Mouse (Mus musculus) heart, embryonic 14.5 days (tissue): ENCODE measurements around the gene Mpig6b. TPM values are rescaled to one million over a fixed set of nuclear protein-coding genes. Genes with fewer than 3 reads are reported as not detected.

Experiments used
- ATAC-seq: fragments of 200-750 bp; cut with Nextera tagmentation; 2 replicates; pipeline ENCODE4 v1.8.0; 2017; ENCODE audit warnings: low read depth, moderate TSS enrichment; ENCODE audit not compliant: insufficient number of reproducible peaks, insufficient read depth, low FRiP score
- H3K27ac ChIP-seq, 2 experiments: fragments of 200-500 bp in 1 of 2; fragments of 300-500 bp in 1 of 2; sonication (generic) in 1 of 2; replicated peaks in 1 of 2; 2 replicates each; pipeline ENCODE4 v1.5.1; 2012 to 2014; ENCODE audit warnings: low read depth in 2 of 2, low read length in 2 of 2, control low read depth in 1 of 2, mild to moderate bottlenecking in 1 of 2, mixed read lengths in 1 of 2; ENCODE audit not compliant: control insufficient read depth in 1 of 2, insufficient read depth in 1 of 2
- H3K27me3 ChIP-seq: fragments of 300-500 bp; sonication (generic); 2 replicates; pipeline ENCODE4 v1.6.1; 2014; ENCODE audit warnings: mild to moderate bottlenecking, low read length, control low read depth; ENCODE audit not compliant: control insufficient read depth, insufficient read depth
- H3K36me3 ChIP-seq: fragments of 300-500 bp; sonication (generic); 2 replicates; pipeline ENCODE4 v1.6.1; 2014; ENCODE audit warnings: mild to moderate bottlenecking, control low read depth, low read length, mixed read lengths; ENCODE audit not compliant: control insufficient read depth, insufficient read depth
- H3K4me1 ChIP-seq, 2 experiments: fragments of 200-500 bp in 1 of 2; fragments of 300-500 bp in 1 of 2; sonication (generic) in 1 of 2; 2 replicates each; pipeline ENCODE4 v1.6.1; 2012 to 2014; ENCODE audit warnings: low read length in 2 of 2, control low read depth in 1 of 2, mixed read lengths in 1 of 2; ENCODE audit not compliant: control insufficient read depth in 2 of 2, insufficient read depth in 2 of 2
- H3K4me2 ChIP-seq: fragments of 300-500 bp; sonication (generic); 2 replicates; pipeline ENCODE4 v1.6.1; 2014; ENCODE audit warnings: mild to moderate bottlenecking, low read length
- H3K4me3 ChIP-seq, 2 experiments: fragments of 200-500 bp in 1 of 2; fragments of 300-500 bp in 1 of 2; sonication (generic) in 1 of 2; 2 replicates each; pipeline ENCODE4 v1.5.1; 2012 to 2014; ENCODE audit warnings: low read length in 2 of 2, mild to moderate bottlenecking in 2 of 2, control low read depth in 1 of 2, low read depth in 1 of 2, moderate library complexity in 1 of 2; ENCODE audit not compliant: control insufficient read depth in 1 of 2, insufficient read depth in 1 of 2
- H3K9ac ChIP-seq: fragments of 300-500 bp; sonication (generic); 2 replicates; pipeline ENCODE4 v1.6.1; 2014; ENCODE audit warnings: mild to moderate bottlenecking, low read length
- H3K9me3 ChIP-seq: fragments of 300-500 bp; sonication (generic); 2 replicates; pipeline ENCODE4 v1.6.1; 2016; ENCODE audit warnings: low read length, control low read depth; ENCODE audit not compliant: control insufficient read depth
- WGBS: fragments of 180-500 bp; shearing (Covaris S2); extraction: QIAGEN DNeasy Blood & Tissue Kit; methylation state at CpG from one replicate; pipeline ENCODE4 v1.1.7; 2014; 5-methylcytosine and 5-hydroxymethylcytosine counted together
- polyA plus RNA-seq: library from polyadenylated mRNA; unstranded; fragments of >200 nt; fragmentation: Nextera tagmentation; extraction: Ambion mirVana; gene quantifications from 2 replicates; pipeline ENCODE4 v1.2.1, GENCODE M21; 2014

Gene Mpig6b
- polyA plus RNA-seq, 1 experiment from 2014 or later: 0.54 TPM

GRCm38 (mm10) chr17:35094475-35095365, 28.7 kb upstream of the Mpig6b start:
- Histone ChIP-seq H3K27ac (no peak overlapping the region), H3K9ac (no peak overlapping the region), H3K9me3 (no peaks in the 10 kb centered on the region), H3K4me1 (peaks cover 5 to 10% of the 10 kb centered on the region in 2 experiments), H3K4me2 (no peak overlapping the region), H3K36me3 (peaks cover 84% of the 10 kb centered on the region), H3K4me3 (no peak overlapping the region), H3K27me3 (no peaks in the 10 kb centered on the region)
- 71% methylated on average over 15 of the region's 15 CpGs for WGBS
- no peak for ATAC-seq

DNA sequence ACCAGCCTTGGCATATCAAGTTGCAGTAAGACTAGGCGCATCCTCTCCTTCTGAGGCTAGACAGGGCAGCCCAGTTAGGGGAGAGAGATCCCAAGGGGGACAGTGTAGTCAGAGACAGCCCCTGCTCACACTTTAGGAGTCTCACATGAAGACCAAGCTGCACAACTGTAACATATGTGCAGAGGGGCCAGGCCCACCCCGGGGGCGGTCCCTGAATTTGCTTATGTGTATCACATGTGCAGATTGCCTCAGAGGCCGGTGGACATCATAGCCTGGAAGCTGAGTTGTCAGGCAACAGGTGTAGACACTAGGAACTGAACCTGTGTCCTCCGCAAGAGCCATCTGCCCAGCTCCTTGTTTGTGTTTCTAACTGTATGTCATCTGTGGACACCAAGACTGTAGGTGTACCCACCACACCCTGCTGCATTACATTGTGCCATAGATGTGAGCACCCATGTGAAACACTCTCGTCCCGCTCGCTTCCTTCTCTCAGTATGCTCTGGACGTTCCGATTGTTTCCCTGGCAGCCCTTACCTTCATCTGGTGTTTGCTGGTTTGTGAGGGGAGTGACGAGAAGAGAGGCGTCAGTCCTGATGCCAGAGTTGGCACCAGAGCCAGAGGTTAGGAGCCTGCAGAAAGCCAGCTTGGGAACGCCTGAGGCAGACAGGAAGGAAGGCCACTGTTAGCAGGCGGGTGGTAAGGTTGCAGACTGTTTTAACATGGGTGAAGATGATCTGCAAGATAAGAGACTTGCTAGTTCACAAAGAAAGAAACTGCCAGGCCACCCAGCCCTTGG, 26.6 kb upstream of the Mpig6b start:
- H3K4me3 ChIP-seq: no peak overlapping the region
- no peak for ATAC-seq
- no peak overlapping the region for H3K27ac ChIP-seq
- H3K9ac ChIP-seq: no peak overlapping the region
- peaks cover 5 to 10% of the 10 kb centered on the region in 2 experiments for H3K4me1 ChIP-seq
- H3K4me2 ChIP-seq: no peak overlapping the region
- no peaks in the 10 kb centered on the region for H3K27me3 ChIP-seq
- 90% methylated on average over 14 of the region's 14 CpGs for WGBS
- no peaks in the 10 kb centered on the region for H3K9me3 ChIP-seq
- H3K36me3 ChIP-seq: peaks cover 64% of the 10 kb centered on the region

DNA sequence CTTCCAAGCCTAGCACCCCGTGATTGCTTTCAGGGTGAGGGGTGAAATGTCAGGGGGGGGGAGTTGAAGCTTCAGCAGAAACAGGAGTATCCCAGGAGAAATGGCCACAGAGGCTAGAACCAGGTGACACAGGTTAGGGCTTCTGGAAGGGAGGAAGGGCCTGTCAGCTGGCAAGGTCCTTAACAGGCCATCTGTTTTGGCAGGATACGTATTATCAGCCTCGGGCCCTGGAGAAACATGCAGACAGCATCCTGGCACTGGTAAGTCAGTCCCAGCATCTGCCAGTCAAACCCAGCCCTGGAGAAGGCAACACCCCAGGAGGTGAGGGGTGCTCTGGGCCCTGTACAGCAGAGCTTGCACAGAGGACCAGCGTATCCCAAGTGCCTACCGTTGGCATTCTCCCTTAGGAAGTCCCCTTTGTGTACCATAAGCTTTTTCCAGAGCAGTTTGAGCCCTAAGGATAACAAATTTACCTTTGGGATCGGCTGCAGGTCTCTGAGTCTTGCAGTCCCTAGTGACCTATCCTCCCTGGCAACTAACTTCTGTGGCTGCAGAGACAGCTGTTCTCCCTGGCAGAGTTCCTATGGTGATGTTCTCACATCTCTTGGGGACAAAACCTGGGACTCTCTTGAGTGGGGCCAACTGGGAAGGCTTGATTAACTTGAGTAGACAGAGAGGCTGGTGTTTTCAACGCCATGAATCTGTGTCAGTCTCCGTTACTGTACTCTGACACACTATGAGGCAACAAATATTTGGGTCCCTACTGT, 24.4 kb upstream of the Mpig6b start:
- WGBS: 60% methylated on average over 8 of the region's 8 CpGs
- no peak for ATAC-seq
- H3K27ac ChIP-seq: peak overlapping the region; percentile 0 to 87; a peak in 2 of 4 replicates

DNA sequence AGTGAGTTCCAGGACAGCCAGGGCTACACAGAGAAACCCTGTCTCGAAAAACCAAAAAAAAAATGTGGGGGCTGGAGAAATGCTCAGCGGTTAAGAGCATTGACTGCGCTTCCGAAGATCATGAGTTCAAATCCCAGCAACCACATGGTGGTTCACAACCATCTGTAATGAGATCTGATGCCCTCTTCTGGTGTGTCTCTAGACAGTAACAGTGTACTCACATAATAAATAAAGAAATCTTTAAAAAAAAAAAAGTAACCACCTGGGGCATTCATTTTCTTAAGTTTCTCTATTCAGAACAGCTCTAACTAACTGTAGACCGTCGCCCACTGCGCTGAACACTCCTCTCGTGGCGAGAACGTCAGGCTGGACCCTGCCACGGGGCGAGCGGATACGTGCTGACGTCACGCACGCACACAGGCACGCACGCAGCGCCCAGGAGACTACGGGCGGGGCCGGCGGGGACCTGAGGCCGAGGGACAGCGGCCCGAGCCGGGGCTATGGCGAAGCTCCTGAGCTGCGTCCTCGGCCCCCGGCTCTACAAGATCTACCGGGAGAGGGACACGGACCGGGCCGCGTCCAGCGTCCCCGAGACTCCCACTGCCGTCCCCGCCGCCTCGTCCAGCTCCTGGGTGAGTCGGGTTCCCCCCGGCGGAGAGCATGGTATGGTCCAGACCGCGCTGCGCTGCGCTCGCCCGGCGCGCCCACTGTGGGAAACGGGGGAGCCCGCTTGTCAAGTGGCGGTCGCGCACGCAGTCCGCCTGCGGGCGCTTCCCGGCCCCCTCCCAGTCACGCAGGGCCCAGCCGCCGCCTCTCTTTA, 23.1 kb upstream of the Mpig6b start, which contains the start of gene Abhd16a:
Gene Abhd16a, plus strand, starts transcription at position 439 of the 820 bp plus-strand sequence.
- peaks cover 5 to 10% of the 10 kb centered on the region in 2 experiments for H3K4me1 ChIP-seq
- peak within 1 kb of the TSS; percentile 87 to 97 for H3K27ac ChIP-seq
- no peaks in the 10 kb centered on the region for H3K9me3 ChIP-seq
- 3% methylated on average over 64 of the region's 67 CpGs for WGBS
- no peaks in the 10 kb centered on the region for H3K27me3 ChIP-seq
- peak within 1 kb of the TSS; percentile 57 to 74 for H3K4me3 ChIP-seq
- peak; percentile 94 for ATAC-seq
- peak within 1 kb of the TSS; percentile 72 for H3K4me2 ChIP-seq
- peaks cover 29% of the 10 kb centered on the region for H3K36me3 ChIP-seq
- peak within 1 kb of the TSS; percentile 79 for H3K9ac ChIP-seq

More for the DNA sequence above, 24.4 kb upstream of the Mpig6b start:
- Histone ChIP-seq H3K9ac (peak overlapping the region; percentile 79), H3K4me2 (peak overlapping the region; percentile 72), H3K4me3 (peak overlapping the region; percentile 57 to 74; a peak in 3 of 4 replicates), H3K4me1 (peaks cover 5 to 10% of the 10 kb centered on the region in 2 experiments), H3K27me3 (no peaks in the 10 kb centered on the region), H3K9me3 (no peaks in the 10 kb centered on the region), H3K36me3 (peaks cover 42% of the 10 kb centered on the region)

- H3K9ac ChIP-seq: no peak overlapping the region
- no peak overlapping the region for H3K27ac ChIP-seq
- no peaks in the 10 kb centered on the region for H3K27me3 ChIP-seq
- ATAC-seq: no peak
- no peak overlapping the region for H3K4me2 ChIP-seq
- 27% methylated on average over 2 of the region's 2 CpGs for WGBS
- peaks cover 21% of the 10 kb centered on the region for H3K36me3 ChIP-seq
- H3K9me3 ChIP-seq: no peaks in the 10 kb centered on the region
- peaks cover 5 to 10% of the 10 kb centered on the region in 2 experiments for H3K4me1 ChIP-seq
- H3K4me3 ChIP-seq: no peak overlapping the region
Measured at GRCm38 (mm10) chr17:35088151-35088550, 22.2 kb upstream of the Mpig6b start.

GRCm38 (mm10) chr17:35085208-35085865, 19.4 kb upstream of the Mpig6b start, which contains the start of gene Ly6g6f:
Gene Ly6g6f (minus strand): TSS chr17:35085610.
- no peak for ATAC-seq
- Histone ChIP-seq H3K9me3 (no peaks in the 10 kb centered on the region), H3K4me2 (no peak within 1 kb of the TSS), H3K36me3 (no peaks in the 10 kb centered on the region), H3K27ac (no peak within 1 kb of the TSS), H3K4me3 (no peak within 1 kb of the TSS), H3K9ac (no peak within 1 kb of the TSS), H3K27me3 (0 out of 2 replicates have a peak, but pooled peaks cover 4% of the 10 kb centered on the region), H3K4me1 (peaks cover 6 to 8% of the 10 kb centered on the region in 2 experiments)
- WGBS: 54% methylated on average over 7 of the region's 7 CpGs
